Mouse (Mus musculus): Measurements from ENCODE around the gene Fads2. TPM values are rescaled to one million over a fixed set of nuclear protein-coding genes. Genes with fewer than 3 reads are reported as not detected.

The Fads2 gene
- total RNA-seq, 2 experiments from 2014 or later: 140 to 145 TPM

- no peak for DNase-seq (ENCODE audit: low spot score in 2 of 2)
These were observed 2.7 kb upstream of the Fads2 start for GRCm38 (mm10) chr19:10104234-10104633.

- DNase-seq (ENCODE audit: low spot score in 2 of 2): no peak
These were observed 631 bp upstream of the Fads2 start for GRCm38 (mm10) chr19:10102054-10102700.

GRCm38 (mm10) chr19:10100631-10101071 lies 895 bp downstream of the Fads2 start:
- peak; percentile 61 to 77 for DNase-seq (ENCODE audit: low spot score in 2 of 2)

GRCm38 (mm10) chr19:10097826-10098225 lies 3.7 kb downstream of the Fads2 start:
- DNase-seq (ENCODE audit: low spot score in 2 of 2): no peak

GRCm38 (mm10) chr19:10096371-10096876 lies 5.1 kb downstream of the Fads2 start:
- DNase-seq (ENCODE audit: low spot score in 2 of 2): no peak

- no peak for DNase-seq (ENCODE audit: low spot score in 2 of 2)
These were observed 6.9 kb downstream of the Fads2 start for GRCm38 (mm10) chr19:10094695-10095094.

- no peak for DNase-seq (ENCODE audit: low spot score in 2 of 2)
These were observed 7.7 kb downstream of the Fads2 start for GRCm38 (mm10) chr19:10093829-10094228.

- DNase-seq (ENCODE audit: low spot score in 2 of 2): no peak
These were observed 14.6 kb downstream of the Fads2 start for GRCm38 (mm10) chr19:10086976-10087375.

GRCm38 (mm10) chr19:10085454-10085853 lies 16.1 kb downstream of the Fads2 start:
- DNase-seq (ENCODE audit: low spot score in 2 of 2): no peak

- DNase-seq (ENCODE audit: low spot score in 2 of 2): no peak
These were observed 19.4 kb downstream of the Fads2 start for GRCm38 (mm10) chr19:10082105-10082504.

GRCm38 (mm10) chr19:10080384-10080783 lies 21.2 kb downstream of the Fads2 start:
- no peak for DNase-seq (ENCODE audit: low spot score in 2 of 2)

GRCm38 (mm10) chr19:10078392-10078791 lies 23.2 kb downstream of the Fads2 start:
- no peak for DNase-seq (ENCODE audit: low spot score in 2 of 2)

GRCm38 (mm10) chr19:10073145-10073544 lies 28.4 kb downstream of the Fads2 start:
- DNase-seq (ENCODE audit: low spot score in 2 of 2): no peak

- no peak for DNase-seq (ENCODE audit: low spot score in 2 of 2)
These were observed 29.7 kb downstream of the Fads2 start for GRCm38 (mm10) chr19:10071892-10072291.

- peak; percentile 57 to 69 for DNase-seq (ENCODE audit: low spot score in 2 of 2)
These were observed 30.4 kb downstream of the Fads2 start for GRCm38 (mm10) chr19:10071166-10071565.

- no peak for DNase-seq (ENCODE audit: low spot score in 2 of 2)
These were observed 31.2 kb downstream of the Fads2 start for GRCm38 (mm10) chr19:10070186-10070980.

- DNase-seq (ENCODE audit: low spot score in 2 of 2): peak in 1 of 2 experiments; percentile 42
These were observed 33.8 kb downstream of the Fads2 start for GRCm38 (mm10) chr19:10067701-10068100.

- no peak for DNase-seq (ENCODE audit: low spot score in 2 of 2)
These were observed 35.0 kb downstream of the Fads2 start for GRCm38 (mm10) chr19:10066502-10066901.

GRCm38 (mm10) chr19:10066189-10066500 lies 35.4 kb downstream of the Fads2 start:
- DNase-seq (ENCODE audit: low spot score in 2 of 2): no peak

GRCm38 (mm10) chr19:10065465-10066188 lies 35.9 kb downstream of the Fads2 start:
- DNase-seq (ENCODE audit: low spot score in 2 of 2): no peak

GRCm38 (mm10) chr19:10064173-10065012 lies 37.2 kb downstream of the Fads2 start:
- DNase-seq (ENCODE audit: low spot score in 2 of 2): no peak

Data from layer of hippocampus, adult 18-20 months (tissue).